Mouse (Mus musculus): Measurements from ENCODE around the gene Arvcf.

DNA sequence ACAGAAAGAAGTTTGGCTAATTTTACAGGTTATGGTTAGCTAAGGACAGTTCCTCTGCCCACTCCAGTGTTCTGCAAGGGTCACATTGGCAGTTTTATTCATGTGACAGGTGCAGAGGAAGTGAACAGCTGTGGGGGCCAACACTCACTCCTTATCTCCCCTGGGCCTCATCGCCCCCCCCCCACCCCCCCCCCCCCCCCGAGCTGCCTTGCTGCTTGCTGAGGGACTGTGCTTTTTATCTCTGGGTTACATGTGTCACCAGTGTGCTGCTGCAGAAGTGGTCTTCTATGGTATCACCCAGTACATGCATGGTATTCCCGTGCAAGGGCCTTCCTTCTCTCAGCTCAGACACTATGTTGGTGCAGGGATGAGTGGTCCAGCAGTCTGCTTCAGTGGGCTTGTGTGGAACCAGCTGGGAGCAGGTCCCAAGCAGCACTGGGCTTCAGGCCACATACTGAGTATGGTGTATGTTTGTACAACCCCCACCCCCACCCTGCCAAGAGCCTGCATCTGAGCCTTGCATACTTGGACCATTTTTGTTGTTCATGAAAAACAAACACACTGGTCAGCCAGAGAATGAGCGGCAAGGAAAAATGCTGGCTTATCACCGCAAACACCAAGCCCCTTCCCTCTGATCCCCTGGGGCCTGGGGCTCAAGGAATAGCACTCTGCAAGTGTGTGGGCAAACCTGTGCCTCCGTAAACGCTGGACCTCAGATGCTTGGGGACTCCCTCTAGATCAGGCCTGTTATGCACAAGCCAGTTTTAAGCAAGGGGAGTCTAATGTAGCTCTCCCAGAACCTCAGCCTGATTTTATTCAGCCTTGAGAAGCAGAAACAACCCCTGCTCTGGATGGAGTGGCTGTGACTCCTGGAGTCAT is 40.0 kb downstream of the Arvcf start:
- TF ChIP-seq EP300 (IDR thresholded peaks at IDR 0.05; ENCODE audit: low read depth) = no peak
- no peak for TF ChIP-seq CTCF (IDR thresholded peaks at IDR 0.05; ENCODE audit: low read depth)
